Mouse (Mus musculus): ENCODE measurements at regions not wholly inside any gene's neighbourhood (a gene's known extent, or its start where the extent isn't known, plus 50 kb on each side); places are given as distances from the start of the nearest gene placed in this dataset.

DNA sequence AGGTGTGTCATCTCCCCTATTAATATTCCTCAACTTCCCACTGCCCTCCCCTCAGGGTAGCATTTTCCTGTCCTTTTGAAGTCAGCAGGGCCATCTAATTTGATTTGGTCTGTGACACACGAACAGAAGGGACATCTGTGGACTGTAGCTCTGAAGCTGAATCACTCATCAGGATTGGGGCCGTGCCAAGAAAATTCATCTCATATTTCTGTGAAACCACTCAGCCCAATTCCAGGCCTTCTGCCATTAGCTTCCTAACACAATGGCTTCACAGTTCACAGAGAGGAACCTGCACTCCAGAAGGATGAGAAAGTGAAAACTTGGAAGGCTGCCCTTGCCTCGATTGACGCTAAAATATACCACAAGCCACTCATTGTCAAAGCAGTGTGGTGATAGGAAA, 86.1 kb downstream of the Abhd5 start:
- DNase-seq (ENCODE audit: low spot score), result no peak

DNA sequence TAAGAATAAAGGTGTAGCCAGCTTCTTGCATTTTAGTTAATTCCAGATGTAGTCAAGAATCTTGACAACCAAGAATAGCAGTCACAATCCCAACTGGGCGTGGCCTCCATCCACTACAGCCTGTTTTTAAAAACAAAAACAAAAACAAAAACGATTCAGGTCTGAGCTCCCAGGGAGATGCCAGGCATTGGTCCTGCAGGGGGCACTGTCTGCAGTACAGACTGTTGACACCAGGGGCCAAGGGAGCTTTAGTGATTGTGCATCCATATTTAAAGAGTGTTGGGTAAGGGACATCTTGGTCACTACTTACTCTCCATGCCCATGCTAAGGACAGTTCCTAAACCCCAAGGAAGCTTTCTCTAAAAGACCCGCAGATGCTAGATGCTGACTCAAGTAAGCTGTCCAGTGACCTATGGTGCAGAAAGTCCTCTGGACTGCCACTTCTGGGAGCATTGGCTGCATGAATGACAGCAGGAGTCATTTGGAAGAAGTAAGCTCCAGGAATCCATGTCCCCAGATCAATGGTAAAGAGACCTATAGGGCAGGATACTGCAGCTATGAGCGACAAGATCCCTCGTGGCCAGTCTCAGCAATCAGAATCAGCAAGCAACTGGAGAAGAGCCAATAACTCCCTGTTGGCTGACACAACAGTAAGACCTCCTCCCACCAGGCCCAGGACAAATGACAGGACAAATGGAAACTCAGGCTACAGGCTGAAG, 95.1 kb downstream of the Abhd5 start:
- no peak for DNase-seq (ENCODE audit: low spot score)

DNA sequence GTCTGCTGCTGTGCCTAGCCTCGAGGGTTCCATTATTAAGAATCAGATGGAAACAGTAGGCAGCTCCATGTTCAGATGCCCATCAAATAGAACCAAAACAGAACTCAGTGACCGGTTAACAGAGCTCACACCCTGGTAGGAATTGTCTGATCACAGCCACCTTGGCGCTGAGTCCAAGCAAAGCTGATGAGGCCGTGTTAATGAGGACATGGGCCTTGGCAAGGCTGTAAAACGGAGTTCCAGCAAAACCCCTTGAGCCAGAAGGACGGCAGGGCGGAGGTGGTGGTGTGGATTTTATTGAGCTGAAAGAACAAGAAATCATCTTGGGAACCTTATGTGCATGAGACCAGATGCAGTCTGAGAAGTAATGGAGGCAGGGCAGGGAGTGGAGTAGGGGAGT, 96.2 kb downstream of the Abhd5 start:
- no peak for DNase-seq (ENCODE audit: low spot score)

DNA sequence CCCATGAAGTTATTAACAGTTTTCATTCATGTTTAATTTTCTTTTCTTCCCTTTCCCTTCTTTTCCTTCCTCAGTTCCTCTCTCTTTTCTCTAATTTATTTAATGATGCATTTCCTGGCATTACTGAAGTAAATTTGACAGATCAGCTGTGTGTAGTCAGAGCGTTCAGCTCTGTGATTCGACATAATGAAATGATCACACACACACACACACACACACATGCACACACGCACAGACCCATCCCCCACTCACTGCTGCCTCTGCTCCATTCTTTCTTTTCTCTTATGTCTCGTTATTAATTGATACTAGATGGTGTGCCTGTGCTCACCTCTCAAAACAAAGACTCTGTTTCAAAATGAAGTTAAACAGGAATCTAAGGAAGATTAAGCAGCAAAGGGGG, 96.9 kb downstream of the Abhd5 start:
- no peak for DNase-seq (ENCODE audit: low spot score)

DNA sequence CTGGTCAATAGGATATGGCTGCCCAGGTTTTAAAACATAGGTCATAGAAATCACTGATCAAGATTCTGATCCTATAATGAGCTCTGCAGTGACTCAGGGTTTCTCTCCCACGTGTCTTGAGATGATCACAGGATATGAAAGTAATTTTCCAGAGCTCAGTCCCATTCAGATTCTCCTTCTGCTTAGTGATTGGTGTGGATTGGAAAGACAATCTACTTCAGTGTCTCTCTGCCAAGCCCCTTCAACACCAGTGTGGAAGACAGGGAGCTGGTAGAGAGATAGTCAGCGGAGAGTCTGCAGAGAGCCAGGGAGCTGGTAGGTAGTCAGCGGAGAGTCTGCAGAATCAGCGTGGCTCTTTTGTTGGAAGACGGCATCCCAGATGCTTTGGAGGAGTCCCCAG, 99.1 kb downstream of the Abhd5 start:
- no peak for DNase-seq (ENCODE audit: low spot score)

DNA sequence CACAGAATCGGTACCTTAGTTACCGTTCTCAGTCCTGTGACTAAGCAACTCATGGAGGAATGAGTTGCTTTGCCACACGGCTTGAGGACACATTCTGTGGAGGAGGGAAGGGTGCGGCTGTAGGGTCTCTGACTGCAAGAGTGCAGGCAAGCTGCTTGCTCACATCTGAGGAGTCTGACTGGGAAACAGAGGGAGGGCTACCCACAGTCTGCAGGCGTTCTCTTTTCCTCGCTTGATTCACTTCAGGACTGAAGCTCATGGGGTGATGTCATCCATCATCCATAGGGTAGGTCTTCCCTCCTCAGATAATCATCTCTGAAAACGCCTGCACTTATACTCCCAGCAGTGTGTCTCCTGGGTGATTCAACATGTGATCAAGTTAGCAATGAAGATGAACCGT, 103.9 kb downstream of the Abhd5 start:
- DNase-seq (ENCODE audit: low spot score), result no peak

DNA sequence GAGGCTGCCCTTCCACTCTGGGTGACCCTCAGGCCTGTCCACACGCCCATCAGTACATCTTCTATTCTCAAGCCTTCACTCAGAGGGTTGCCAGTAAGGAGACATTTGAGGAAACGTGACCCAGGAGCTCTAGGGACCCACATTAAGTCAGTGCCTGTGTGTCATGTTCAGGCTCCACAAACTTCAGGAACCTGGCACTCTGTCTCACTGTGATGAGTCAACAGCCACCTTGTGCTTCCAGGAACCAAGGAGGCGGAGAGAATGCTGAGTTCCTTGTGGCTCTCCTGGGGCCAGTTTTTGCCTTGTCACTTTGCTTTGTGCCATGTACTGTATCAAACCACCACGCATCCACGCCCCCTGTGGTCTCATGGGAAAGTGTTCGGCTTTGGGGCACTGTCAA, 104.4 kb downstream of the Abhd5 start:
- no peak for DNase-seq (ENCODE audit: low spot score)

DNA sequence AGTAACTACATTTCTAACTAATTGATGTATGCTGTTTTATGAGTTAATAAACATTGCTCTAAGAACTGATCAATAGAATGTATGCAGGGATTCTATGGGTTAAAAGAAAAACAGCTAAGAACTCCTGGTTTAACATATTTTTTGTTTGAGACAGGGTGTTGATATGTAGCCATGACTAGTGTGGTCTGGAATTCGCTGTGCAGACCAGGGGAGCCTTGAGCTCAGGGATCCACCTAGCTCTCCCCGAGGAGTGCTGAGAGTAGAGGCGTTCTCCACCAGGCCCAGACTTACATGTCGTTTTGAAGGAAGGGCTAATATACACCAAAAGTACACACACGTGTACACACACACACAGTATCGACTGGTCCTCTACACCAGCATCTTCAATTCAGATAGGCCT, 108.1 kb downstream of the Abhd5 start:
- DNase-seq (ENCODE audit: low spot score), result no peak

DNA sequence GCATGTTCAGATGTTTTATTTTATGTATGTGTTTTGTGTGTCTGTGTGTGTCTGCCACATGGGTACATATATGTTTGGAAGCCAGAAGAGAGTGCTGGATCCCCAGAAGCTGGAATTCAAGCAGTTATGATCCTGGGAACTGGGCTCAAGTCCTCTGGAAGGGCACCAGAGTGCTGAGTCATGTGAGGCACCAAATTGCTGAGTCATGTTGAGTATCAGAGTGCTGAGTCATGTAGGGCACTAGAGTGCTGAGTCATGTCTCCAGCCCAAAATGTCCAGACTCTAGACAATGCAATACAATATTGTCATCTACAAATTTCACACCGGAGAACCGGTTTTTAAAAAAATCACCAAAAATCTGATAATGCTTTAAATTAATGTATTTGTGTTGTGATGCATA, 120.1 kb downstream of the Abhd5 start:
- no peak for DNase-seq (ENCODE audit: low spot score)

DNA sequence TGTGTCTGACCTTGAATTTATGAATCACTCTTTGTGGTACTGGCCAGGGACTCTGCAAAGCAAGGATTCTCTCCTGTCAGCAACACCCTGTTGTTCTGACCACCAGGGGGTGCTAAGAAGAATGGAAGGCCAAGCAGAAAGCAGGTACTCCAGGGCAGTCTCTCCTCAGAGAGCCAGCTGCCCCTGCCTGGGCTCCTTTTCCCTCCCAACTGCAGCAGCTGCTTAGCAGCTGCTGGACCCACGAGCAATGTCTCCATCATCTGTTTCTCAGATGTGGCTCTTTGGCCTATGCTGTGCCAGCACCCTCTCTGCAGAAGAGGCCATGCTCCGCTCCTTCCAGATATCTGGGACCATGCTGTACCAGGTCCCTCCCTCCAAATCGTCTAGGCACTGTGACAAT, 124.9 kb downstream of the Abhd5 start:
- peak; percentile 57 for DNase-seq (ENCODE audit: low spot score)

DNA sequence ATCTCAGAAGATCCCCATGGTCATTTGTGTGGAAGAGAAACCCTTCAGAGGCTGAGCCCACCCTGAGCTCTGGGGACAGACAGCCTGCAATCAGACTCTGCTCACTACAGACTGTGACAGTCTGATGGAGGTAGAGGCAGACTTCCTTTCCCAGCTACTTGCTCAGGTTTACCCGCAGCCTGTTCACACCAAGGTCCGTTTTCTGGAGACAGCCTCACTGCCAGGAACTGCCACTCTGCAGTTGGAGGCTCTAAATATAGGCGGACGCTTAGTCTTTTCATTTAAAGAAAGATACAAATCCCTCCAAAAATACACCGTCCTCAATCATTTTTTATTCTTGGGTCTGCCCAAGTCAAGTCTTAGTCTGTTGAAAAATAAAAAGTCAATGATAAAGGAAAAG, 135.6 kb downstream of the Abhd5 start:
- no peak for DNase-seq (ENCODE audit: low spot score)

DNA sequence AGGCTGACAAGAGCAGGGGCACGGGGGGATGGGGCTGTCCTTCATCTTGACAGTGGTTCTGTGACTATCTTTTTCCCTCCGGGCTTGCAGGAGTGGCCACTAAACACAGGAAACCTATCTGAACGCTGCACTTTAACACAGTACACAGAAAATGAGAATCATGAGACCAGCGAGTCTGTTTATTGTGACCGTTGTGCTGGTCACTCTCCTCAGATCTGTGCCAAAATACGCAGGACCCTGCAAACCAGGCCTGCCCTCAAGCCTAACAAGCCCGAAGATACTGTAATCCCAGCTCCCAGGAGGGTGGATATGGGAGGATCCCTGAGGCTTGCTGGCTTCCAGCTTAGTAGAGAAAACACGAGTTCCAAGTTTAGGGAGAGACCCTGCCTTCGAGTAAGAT, 143.3 kb downstream of the Abhd5 start:
- DNase-seq (ENCODE audit: low spot score), result no peak

DNA sequence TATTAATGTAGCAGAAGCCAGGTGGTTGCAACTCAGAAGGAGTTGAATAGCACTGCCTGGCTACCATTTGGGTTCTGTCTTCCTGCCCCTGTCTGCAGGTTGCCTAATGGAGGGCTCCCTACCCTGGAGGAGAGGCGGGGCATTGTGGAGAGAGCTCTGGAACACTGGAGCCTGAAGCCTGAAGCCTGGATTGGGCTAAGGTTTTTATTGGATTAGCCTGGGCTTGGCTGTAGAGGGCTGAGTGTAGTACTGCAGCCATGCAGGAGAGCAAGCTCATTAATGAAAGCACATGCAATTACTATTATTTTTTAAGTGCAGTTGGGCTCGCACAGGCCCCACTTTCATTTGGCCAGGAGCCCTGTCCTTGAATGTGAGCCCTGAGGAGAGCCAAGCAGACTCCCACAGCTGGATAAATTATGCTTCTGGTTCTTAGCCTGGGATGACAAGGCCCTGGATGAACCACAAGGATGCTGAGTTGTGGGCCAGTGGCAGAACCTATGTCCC, 145.1 kb downstream of the Abhd5 start:
- DNase-seq (ENCODE audit: low spot score), result no peak

DNA sequence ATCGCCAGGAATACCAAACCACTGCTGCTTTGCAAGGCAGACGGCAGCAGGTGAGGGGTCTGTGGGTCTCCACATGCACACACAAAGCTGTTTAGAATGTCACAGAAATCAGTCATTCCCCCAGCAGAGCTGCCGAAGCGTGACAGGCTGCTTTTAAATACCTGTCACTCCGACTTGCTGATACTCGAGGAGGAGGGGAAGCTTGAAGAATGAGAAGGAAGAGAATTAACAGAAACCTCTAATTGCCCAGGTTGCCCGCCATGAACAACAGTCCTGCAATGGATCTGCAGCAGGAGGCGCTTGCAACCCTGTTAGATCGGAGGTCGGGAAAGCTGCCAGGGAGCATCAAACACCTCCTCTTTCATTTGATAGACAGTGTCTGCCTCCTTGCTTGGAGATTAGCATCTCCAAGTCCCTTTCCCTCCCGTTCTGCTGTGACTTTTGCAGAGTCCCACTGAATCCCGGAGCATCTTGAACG, 150.5 kb downstream of the Abhd5 start:
- no peak for DNase-seq (ENCODE audit: low spot score)

DNA sequence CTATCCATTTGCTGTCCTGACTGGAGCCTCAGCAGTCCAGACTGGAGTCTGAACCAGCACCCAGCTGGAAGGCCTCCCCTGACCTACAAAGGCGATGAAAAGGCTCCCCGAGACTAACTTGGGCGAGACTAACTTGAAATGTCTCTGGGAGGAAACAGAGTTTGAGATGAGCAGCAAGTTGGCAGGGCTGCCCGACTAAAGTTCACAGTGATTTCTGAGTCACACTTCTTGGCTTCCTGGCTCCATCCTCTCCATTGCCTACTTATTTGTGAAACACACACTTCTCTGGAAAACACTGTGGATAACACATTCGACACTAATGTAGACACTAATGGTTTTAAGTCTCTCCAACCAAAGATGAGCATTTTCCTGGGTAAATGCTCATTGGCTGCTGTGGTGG, 170.2 kb downstream of the Abhd5 start:
- no peak for DNase-seq (ENCODE audit: low spot score)

DNA sequence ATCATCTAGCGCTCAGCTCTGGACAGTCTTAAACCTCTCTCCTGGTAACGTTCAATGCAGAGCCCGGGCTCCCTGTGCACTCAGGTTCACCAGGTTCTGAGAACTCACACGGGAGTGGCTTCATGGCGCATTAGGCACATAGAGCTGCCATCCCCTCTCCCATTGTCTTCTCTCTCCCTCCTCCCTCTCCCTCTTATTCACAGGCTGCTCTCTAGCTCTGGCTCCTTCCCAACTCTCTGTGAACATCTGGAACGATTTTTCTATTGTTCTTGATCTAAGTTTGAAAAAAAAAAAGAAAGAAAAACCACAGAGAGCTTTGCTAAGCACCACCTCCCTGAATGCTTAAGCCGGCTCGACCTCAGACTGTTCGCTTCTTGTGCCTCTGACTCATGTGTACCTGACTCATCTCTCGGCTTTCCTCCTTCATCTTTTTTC, 174.2 kb downstream of the Abhd5 start:
- no peak for DNase-seq (ENCODE audit: low spot score)

DNA sequence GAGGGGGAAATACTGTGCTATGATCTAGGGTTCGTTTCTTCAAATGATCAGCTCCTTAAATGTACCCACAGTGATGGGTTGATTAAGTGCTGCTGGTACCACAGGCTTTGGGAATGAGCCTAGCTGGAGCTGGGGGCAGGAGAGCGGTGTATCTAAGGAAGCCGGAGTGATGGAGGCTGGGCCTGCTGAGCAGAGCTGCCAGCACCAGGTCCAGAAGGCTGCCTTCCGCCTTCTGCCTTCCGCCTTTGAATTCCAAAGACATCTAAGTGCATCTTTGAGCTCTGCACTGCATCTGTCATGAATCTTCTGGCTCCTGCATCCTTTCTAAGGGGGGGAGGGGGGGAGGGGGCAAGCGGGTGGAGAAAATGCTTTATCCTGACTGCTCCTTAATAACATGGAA, 176.9 kb downstream of the Abhd5 start:
- no peak for DNase-seq (ENCODE audit: low spot score)

DNA sequence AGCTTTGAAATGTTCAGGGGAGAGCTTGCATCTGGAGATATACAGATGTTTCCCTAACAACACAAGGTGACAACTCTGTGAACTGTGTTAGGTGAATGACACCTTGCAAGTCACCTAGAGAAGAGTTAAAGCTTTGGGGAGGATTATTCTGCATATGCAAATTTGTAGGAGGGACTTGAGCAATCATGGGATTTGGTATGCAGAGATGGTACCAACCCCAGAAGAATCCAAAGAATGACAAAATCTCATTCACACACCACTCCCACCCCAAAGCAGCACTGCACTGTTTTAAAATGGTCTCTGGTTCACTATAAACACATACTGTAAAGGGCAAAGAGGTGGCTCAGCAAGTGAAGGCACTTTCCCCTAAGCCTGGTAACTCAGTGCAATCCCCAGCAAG, 178.3 kb downstream of the Abhd5 start:
- DNase-seq (ENCODE audit: low spot score), result no peak

DNA sequence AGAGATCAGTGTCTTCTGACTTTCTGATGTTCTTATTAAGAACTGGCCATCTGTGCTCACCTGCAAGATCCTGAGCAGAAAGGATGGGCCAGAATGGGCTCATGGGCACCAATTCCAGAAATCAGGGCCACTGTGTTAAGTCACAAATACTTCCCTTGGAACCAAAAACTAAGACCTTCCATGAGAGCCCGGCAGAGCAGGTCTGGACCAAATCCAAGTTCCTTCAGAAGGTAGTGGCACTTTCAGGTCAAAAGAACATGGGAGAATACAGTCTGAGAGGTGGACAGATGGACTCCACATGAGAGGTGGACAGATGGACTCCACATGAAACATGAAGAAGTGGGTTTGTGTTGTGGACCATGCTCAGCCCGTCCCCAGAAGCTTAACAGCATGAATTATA, 180.4 kb downstream of the Abhd5 start:
- DNase-seq (ENCODE audit: low spot score), result no peak

DNA sequence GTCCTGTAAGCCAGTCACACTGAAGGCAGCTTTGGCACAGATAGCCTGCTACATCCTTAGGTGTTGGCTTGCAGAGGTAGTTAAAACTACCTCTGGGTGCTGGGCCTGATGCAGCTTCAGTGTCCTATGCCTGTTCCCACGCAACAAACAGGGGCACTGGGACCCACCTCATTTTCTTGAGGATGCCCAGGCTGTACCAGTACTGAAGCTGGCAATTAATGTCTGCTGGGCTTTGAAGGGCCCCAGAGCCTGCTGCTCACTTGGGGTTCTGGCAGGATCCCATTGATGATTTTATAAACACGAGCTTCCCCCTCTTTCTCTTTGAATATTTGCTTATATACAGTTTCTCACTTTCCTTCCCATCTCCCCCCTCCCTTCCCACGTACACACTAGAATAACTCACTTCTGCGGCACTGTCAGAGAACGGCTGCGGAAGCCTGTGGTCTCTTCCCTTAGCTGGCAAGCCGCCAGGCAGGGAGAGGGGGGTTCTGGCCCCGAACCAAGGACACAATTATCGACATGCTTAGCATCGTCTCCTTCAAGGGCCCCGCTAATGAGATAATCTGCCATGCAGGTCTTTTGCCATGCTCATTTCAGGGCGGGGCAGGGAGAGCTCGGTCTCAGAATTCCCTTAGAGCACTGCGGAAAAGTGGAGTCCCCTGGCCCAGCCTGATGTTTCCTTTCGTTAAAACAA, 182.9 kb downstream of the Abhd5 start:
- no peak for DNase-seq (ENCODE audit: low spot score)

DNA sequence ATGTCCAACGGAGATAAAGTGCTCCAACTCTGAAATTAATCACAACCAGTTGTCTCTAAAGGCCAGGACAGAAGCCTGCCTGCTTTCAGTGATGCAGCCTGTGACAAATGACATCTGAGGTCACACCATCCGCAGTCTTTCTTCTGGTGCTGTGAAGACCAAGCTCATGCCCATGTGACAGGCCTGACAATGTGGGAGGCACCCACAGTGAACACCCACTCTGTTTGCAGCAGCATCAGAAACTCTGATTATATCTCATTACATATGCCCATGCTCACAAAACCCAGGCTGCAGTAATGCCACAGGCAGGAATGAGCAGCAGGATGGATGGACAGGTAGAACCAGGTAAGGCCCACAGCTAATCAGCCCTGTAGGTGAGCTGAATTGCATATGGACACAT, 183.6 kb downstream of the Abhd5 start:
- DNase-seq (ENCODE audit: low spot score), result no peak

DNA sequence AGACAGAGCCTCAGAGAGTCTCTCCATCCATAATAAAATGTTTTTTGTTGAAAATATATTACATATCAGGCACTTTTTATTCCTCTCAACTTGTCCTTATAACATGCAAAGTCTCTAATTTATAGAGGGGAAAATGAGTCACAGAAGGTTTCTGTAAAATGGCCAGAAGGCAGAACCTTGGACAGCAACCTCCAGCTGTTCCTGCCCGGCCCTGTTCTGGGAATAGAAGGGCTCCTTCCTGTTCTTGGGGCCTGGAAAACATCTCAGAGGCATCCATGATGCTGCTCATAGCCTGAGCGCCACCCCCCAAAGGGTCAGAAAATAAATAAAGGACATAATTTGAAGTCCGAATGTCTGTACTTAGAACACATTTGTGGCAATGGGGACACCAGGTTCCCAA, 188.7 kb downstream of the Abhd5 start:
- DNase-seq (ENCODE audit: low spot score), result no peak

DNA sequence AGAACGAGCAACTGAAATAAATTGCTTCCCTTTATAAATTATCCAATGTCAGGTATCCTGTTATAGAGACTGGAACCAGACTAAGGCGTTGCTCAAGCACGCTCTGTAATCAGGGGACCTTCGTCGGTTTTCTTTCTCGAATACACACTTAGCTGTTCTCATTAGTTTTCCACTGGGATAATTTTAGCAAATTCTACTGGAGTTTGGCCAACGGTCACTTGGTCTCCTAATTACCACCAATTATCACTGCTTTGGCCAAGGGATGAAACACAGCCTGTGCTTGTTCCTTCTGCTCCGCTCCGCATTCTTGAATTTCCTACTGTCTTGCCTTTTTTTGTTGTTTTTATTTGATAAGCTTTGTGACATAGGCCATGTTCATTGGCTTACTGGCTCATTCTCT, 191.1 kb upstream of the Topaz1 start:
- no peak for DNase-seq (ENCODE audit: low spot score)

DNA sequence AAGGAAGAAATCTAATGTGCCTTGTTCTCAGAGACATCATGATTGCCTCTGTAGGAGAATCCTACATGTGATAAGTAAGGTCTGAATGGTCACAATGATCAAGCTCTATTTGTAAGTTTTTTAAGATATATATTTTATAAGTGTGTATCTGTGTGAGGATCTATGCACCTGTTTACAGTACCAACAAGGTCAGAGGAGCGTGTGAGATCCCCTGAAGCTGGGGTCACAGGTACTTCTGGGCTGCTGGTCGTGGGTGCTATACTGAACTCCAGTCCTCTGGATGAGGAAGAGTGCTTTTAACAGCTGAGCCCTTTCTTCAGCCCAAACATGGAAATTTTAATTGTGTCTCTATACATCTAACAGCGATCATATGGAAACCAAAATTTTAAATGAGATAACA, 181.1 kb upstream of the Topaz1 start:
- no peak for DNase-seq (ENCODE audit: low spot score)
